Mouse (Mus musculus) brain, adult 2 months (tissue): ENCODE data around the gene Nup85.

Experiments used
- DNase-seq: peaks from one replicate; pipeline ENCODE4 v3.0.0; 2011; ENCODE audit warnings: low read depth, low spot score

Gene Nup85

GRCm38 (mm10) chr11:115632247-115632646, 68.0 kb downstream of the Nup85 start:
- DNase-seq = no peak

DNA sequence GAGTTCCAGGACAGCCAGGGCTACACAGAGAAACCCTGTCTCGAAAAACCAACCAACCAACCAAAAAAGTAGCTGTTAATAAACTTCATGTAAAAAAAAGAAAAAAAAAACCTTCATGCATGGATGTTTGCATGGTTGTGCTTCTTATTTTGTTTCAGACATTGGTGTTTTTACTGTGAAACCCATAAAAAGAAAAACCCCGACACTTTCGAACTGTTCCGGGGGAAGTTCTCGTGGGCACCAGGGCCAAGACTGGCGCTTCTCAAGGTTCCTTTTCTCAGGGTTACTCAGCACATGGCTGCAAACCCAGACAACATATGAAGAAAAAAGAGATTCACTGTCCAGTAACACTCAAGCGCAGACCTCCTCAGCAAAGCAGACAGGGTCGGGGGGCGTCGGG, 68.6 kb downstream of the Nup85 start:
- DNase-seq = no peak
